Mouse (Mus musculus): ENCODE data around the gene Bscl2. TPM values are rescaled to one million over a fixed set of nuclear protein-coding genes. Genes with fewer than 3 reads are reported as not detected.

The Bscl2 gene
- polyA plus RNA-seq, 1 experiment from 2014 or later, result 75.9 TPM

- H3K4me3 ChIP-seq (ENCODE audit: low read depth, low read length), result no peak within 1 kb of the TSS
These were observed 46.3 kb downstream of the Bscl2 start, which contains the start of the genes Lbhd1 and Gm49403 for GRCm38 (mm10) chr19:8883616-8884015. Gene Lbhd1, plus strand, starts transcription at chr19:8883732. Gene Gm49403, plus strand, starts transcription at chr19:8883930.

DNA sequence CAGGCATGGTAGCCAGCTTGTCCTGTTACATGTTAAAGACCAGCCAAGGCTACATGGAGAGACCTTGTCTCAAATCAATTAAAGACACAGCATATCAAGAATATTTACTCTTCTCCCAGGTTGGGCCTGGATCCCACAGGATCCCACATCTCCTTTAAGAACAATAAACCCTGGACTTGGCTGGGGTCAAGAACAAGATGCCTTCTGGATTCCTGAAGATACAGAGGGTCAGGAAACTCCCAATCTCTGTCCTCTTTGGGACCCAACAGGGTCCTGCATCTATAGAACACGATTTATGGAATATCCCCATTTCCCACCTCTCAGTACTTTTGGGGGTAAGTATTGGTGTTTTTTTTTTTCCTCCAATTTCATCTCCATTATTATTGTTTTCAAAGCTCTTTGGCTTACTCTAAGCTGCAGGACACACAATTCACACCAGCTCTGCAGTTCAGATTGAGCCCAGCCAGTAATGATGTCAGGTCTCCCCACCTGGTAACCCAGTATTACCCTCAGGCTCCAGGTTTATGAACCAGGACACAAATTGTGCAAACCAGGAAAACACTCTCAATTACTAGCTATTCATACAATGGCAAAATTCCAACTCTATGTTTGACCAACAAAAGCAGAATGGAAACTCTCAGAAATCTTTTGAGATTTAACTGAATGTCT is 49.8 kb downstream of the Bscl2 start:
- Histone ChIP-seq H3K4me1 (replicated peaks; ENCODE audit: control insufficient read depth, insufficient read depth) (peaks cover 4% of the 10 kb centered on the region; the same call in 1 of the 2 replicates), H3K4me2 (replicated peaks; ENCODE audit: low read depth) (no peak overlapping the region; the same call in 1 of the 2 replicates), H3K9ac (ENCODE audit: low read length) (no peak overlapping the region), H3K36me3 (ENCODE audit: control insufficient read depth, insufficient read depth, low read length) (no peaks in the 10 kb centered on the region), H3K9me3 (ENCODE audit: control insufficient read depth, low read length) (no peaks in the 10 kb centered on the region), H3K27me3 (ENCODE audit: control insufficient read depth, insufficient read depth, low read length) (no peaks in the 10 kb centered on the region), H3K4me3 (ENCODE audit: low read depth, low read length) (no peak overlapping the region), H3K27ac (replicated peaks) (no peak overlapping the region; the same call in 1 of the 2 replicates)
- ATAC-seq (ENCODE audit: low FRiP score, low TSS enrichment), result no peak
- WGBS, result 55% methylated on average over 1 of the region's 1 CpGs
- DNase-seq (ENCODE audit: low spot score), result no peak
- TF ChIP-seq CTCF (IDR thresholded peaks at IDR 0.05; ENCODE audit: low read depth), result no peak
- no peak for TF ChIP-seq EP300 (optimal IDR thresholded peaks at IDR 0.05)

More at GRCm38 (mm10) chr19:8883616-8884015, 46.3 kb downstream of the Bscl2 start, which contains the start of the genes Lbhd1 and Gm49403:
- H3K4me2 ChIP-seq (replicated peaks; ENCODE audit: low read depth), result no peak within 1 kb of the TSS
- no peak for TF ChIP-seq CTCF (IDR thresholded peaks at IDR 0.05; ENCODE audit: low read depth)
- no peak for TF ChIP-seq EP300 (optimal IDR thresholded peaks at IDR 0.05)
- H3K9me3 ChIP-seq (ENCODE audit: control insufficient read depth, low read length), result no peaks in the 10 kb centered on the region
- H3K27ac ChIP-seq (replicated peaks), result no peak within 1 kb of the TSS
- no peak within 1 kb of the TSS for H3K9ac ChIP-seq (ENCODE audit: low read length)
- DNase-seq (ENCODE audit: low spot score) (no peak), ATAC-seq (ENCODE audit: low FRiP score, low TSS enrichment) (no peak)
- no peaks in the 10 kb centered on the region for H3K36me3 ChIP-seq (ENCODE audit: control insufficient read depth, insufficient read depth, low read length)
- H3K4me1 ChIP-seq (replicated peaks; ENCODE audit: control insufficient read depth, insufficient read depth), result peaks cover 4% of the 10 kb centered on the region; the same call in 1 of the 2 replicates
- WGBS, result 80% methylated on average over 3 of the region's 3 CpGs
- H3K27me3 ChIP-seq (ENCODE audit: control insufficient read depth, insufficient read depth, low read length), result no peaks in the 10 kb centered on the region

GRCm38 (mm10) chr19:8887585-8888463 is 50.6 kb downstream of the Bscl2 start:
- TF ChIP-seq EP300 (optimal IDR thresholded peaks at IDR 0.05) (no peak), CTCF (IDR thresholded peaks at IDR 0.05; ENCODE audit: low read depth) (no peak)
- Histone ChIP-seq H3K9me3 (ENCODE audit: control insufficient read depth, low read length) (no peaks in the 10 kb centered on the region), H3K4me3 (ENCODE audit: low read depth, low read length) (peak overlapping the region; percentile 69), H3K27me3 (ENCODE audit: control insufficient read depth, insufficient read depth, low read length) (no peaks in the 10 kb centered on the region), H3K4me2 (replicated peaks; ENCODE audit: low read depth) (peak overlapping the region; percentile 63), H3K36me3 (ENCODE audit: control insufficient read depth, insufficient read depth, low read length) (no peaks in the 10 kb centered on the region), H3K4me1 (replicated peaks; ENCODE audit: control insufficient read depth, insufficient read depth) (peaks cover 4% of the 10 kb centered on the region; the same call in 1 of the 2 replicates), H3K27ac (replicated peaks) (peak overlapping the region; percentile 75), H3K9ac (ENCODE audit: low read length) (peak overlapping the region; percentile 78)
- no peak for ATAC-seq (ENCODE audit: low FRiP score, low TSS enrichment)
- peak; percentile 19 for DNase-seq (ENCODE audit: low spot score)
- WGBS, result 14% methylated on average over 19 of the region's 19 CpGs

DNA sequence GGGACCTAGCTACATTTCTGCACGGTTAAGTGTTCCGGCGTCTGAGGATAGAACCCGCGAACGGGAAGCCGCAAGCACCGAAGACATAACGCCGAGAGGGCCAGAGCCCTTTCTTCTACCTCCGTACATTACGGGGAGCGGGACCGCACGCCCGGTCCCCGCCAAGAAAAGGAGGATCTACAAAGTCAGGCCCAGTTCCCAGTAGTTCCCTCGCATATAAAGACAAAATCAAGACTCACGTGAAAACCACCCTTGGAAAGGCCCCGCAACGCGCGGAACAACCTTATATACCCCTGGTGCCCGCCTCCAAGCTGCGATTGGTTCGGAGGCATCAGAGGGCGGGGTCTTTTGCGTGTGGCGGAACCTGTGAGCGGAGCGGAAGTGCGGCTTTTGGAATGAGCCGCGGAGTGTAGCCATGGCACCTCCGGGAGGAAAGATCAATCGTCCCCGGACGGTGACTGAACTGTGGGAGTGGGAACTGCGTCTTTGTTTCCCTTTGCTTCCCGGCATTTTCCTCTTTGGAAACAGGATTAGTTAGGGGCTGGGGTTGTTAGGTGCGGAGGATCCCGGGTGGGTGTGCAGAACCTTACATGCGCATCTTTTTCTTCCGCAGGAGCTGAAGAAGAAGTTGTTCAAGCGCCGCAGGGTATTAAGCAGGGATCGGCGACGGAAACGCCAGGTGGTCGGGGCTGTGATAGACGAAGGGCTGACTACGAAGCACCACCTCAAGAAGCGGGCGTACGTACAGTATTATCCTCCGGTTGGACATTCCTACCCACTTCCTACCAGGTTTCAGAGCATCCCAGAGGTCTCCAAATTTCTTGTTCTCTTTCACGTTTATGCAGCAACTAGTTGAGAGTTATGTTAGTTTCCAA is 51.5 kb downstream of the Bscl2 start, which contains the start of the genes 1810009A15Rik and Gm49416:
Gene 1810009A15Rik, plus strand, starts transcription at position 343 of the 875 bp plus-strand sequence.
Gene Gm49416, plus strand, starts transcription at position 416 of the 875 bp plus-strand sequence.
- H3K9ac ChIP-seq (ENCODE audit: low read length), result peak within 1 kb of the TSS; percentile 78
- H3K4me3 ChIP-seq (ENCODE audit: low read depth, low read length), result peak within 1 kb of the TSS; percentile 69
- no peaks in the 10 kb centered on the region for H3K9me3 ChIP-seq (ENCODE audit: control insufficient read depth, low read length)
- H3K4me2 ChIP-seq (replicated peaks; ENCODE audit: low read depth), result peak within 1 kb of the TSS; percentile 63
- no peak for TF ChIP-seq EP300 (optimal IDR thresholded peaks at IDR 0.05)
- no peak for TF ChIP-seq CTCF (IDR thresholded peaks at IDR 0.05; ENCODE audit: low read depth)
- H3K27me3 ChIP-seq (ENCODE audit: control insufficient read depth, insufficient read depth, low read length), result no peaks in the 10 kb centered on the region
- ATAC-seq (ENCODE audit: low FRiP score, low TSS enrichment) (peak; percentile 94), DNase-seq (ENCODE audit: low spot score) (peak; percentile 97)
- H3K36me3 ChIP-seq (ENCODE audit: control insufficient read depth, insufficient read depth, low read length), result no peaks in the 10 kb centered on the region
- peak within 1 kb of the TSS; percentile 85 for H3K27ac ChIP-seq (replicated peaks)
- under 1% methylated on average over 58 of the region's 58 CpGs for WGBS
- peaks cover 4% of the 10 kb centered on the region; the same call in 1 of the 2 replicates for H3K4me1 ChIP-seq (replicated peaks; ENCODE audit: control insufficient read depth, insufficient read depth)

All from stomach, postnatal 0 days (tissue).